Mouse (Mus musculus) spleen, adult 12 weeks (tissue): ENCODE results near the gene B2m.

Experiments used
- DNase-seq: peaks from one replicate; pipeline ENCODE4 v3.0.0; 2022; ENCODE audit warnings: low spot score

The B2m gene

DNA sequence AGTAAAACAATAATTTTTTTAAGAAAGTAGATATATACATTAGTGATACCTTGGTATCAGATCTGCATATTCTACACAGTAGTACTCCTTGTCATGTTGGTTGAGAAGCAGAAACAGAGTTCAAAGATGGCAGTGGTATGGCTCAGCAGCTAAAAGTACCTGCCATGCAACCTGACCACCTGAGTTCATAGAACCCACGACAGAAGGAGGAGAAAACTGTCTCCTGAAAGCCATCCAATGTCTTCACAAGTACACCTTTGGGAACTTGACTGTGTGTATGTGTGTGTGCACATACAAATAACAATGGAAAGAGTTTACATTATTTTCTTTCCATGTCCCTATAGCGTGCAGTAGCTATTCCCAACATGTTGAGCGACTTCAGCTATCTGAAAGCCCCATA, 2.2 kb downstream of the B2m start:
- no peak for DNase-seq

DNA sequence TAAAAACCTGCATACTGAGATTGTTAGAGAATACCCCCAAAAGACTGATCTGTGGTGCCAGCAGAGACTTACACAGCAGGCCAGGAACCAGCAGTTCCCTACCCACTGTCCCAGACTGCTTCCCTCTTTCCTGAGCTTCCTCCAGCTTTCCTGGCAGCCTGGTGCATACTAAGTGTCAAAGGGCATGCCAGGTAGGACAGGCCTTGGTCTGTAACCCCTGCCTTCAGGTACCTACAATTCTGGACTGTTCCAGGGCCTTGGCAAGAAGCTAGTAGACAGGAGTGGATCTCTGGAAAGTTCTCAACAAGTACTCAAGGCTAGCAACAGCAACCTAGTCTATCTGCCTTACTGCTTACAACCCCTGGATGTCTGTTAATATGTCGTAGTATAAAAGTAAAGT, 3.7 kb downstream of the B2m start:
- DNase-seq, result no peak

- no peak for DNase-seq
Measured at GRCm38 (mm10) chr2:122152850-122153249, 5.4 kb downstream of the B2m start.

DNA sequence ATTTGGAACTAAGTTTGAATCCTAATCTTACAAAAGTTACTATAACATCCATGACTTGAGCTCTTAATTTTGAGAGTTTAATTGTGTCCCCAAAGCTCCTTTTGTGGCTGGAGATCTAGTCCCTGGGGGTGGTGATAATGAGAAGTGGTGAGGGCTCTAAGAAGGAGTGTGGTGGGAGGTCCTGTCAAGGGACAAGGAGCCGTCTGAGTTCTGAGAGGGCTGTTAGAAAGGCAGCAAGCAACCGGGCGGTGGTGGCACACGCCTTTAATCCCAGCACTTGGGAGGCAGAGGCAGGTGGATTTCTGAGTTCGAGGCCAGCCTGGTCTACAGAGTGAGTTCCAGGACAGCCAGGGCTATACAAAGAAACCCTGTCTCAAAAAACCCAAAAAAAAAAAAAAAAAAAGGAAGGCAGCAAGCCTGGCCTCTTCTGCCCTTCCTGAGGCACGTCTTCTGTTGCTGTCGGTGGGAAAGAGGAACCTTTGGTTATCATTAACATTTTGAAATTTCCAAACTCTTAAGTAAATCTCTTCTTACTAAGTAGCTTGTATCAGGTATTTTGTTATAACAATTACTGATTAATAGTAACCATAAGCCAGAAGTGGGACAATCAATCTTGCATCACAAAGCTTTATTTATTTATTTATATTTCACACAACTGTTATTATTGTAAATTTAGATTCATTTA, 6.3 kb downstream of the B2m start:
- no peak for DNase-seq

GRCm38 (mm10) chr2:122154479-122154878, 7.0 kb downstream of the B2m start:
- no peak for DNase-seq

- no peak for DNase-seq
Measured at GRCm38 (mm10) chr2:122155292-122155691, 7.8 kb downstream of the B2m start.

DNA sequence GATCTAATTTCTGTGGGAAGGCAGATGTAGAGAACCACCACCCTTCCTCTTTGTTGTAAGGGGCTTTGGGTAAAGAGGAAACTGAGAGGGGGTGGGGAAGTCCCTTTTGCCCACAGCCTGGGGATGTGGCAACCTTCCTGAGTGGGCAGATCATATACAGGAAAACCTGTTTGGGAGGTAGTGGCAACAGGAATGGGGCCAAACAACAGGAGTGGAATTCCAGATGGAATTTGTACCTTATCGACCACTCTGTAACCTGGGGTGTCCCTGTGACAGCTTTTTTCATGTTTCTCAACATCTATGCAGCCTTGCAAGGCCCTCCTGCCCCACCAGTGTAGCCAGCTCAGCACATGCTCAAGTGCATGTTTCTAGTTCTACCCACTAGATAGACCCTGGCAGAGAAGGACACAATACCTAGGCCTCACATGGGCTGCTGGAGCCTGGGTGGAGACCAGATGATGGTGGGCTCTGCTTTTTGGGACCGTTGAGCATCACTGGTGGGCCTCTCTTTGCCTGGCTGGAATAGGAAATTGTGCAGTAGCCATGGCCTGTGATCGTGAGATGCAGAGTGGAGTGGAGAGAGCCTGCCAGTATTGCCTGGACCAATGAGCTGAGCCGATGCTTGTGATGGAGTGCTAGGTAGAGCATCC, 8.7 kb downstream of the B2m start:
- DNase-seq, result no peak

DNA sequence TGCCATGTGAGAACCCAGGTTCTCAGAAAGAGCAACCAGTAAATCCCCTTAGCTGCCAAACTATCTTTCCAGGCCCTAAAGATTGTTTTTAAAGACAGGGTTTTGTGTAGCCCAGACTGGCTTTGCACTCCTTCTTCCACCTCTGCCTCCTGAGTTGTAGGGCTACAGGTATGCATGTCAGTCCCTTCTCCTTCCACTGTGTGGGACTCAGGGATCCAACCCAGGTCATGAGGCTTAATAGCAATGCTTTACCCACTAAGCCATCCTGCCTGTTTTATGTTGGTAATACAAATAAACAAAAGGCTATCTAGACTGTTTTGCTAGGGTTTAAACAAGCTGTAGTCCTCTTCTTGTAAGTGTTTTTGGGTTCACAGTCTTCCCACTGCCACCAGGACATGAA, 10.1 kb downstream of the B2m start:
- DNase-seq, result no peak

- no peak for DNase-seq
Measured at GRCm38 (mm10) chr2:122158362-122158802, 10.9 kb downstream of the B2m start.

DNA sequence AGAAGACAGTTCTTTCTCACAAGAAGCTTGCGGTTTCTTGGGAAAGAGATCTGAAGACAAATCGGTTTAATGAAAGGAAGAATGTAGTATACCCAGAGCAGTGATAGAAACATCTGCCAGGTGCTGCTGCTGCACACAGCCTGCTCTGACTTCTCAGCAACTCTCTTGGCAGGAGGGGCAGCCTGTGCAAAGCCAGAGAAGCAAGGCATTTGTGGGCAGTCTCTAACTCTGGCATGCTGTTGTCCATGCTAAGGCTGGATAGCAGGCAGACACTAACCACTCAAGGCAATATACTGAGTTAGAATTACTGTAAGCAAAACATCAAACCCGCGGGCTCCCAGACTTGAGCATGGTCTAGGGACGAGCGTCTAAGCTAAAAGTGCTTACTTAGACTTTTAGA, 12.2 kb downstream of the B2m start:
- no peak for DNase-seq

- peak; percentile 70 for DNase-seq
Measured at GRCm38 (mm10) chr2:122160680-122161079, 13.2 kb downstream of the B2m start, which contains the start of gene Trim69. TSS of gene Trim69 (plus strand) at chr2:122160700.

- DNase-seq, result no peak
Measured at GRCm38 (mm10) chr2:122161542-122161941, 14.1 kb downstream of the B2m start.

GRCm38 (mm10) chr2:122162529-122162928, 15.0 kb downstream of the B2m start:
- DNase-seq, result no peak

DNA sequence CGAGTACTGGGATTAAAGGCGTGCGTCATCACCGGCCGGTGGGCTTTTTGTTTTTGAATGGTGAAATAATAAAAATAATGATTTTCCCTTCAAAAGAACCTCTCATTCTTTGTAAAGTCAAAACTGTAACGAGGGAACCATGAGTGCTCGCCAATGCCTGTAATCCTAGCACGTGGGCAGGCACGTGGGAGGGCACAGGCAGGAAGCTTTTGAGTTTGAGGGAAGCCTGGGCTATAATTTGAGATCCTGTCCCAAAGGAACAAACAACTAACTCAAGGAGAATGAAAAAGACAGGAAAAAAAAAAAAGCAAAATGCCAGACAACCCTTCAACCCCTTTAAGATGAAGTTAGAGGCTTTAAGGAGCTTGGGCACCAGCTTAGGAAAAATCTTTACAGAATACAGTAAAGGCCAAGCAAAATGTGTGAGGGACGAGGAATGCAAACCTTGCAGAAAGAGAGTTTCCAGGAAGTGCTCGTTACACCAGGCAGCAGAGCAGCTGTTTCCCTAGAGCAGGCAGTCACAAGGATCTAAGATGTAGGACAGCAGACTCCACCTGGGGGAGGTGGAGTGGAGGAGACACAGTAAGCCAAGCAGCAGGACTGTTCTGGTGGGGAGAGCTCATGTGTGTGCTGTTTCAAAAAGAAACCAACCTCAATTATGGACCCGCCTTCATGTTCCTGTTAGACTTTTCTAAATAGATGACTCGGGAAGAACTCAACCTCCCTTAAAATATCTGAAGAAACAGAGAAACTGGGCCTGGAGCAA, 16.1 kb downstream of the B2m start:
- DNase-seq, result no peak

- DNase-seq, result no peak
Measured at GRCm38 (mm10) chr2:122164293-122164692, 16.8 kb downstream of the B2m start.

- no peak for DNase-seq
Measured at GRCm38 (mm10) chr2:122171292-122171691, 23.8 kb downstream of the B2m start.

- DNase-seq, result no peak
Measured at GRCm38 (mm10) chr2:122172188-122172587, 24.7 kb downstream of the B2m start.

- DNase-seq, result no peak
Measured at GRCm38 (mm10) chr2:122180051-122180822, 32.8 kb downstream of the B2m start.

GRCm38 (mm10) chr2:122185086-122185485, 37.6 kb downstream of the B2m start:
- no peak for DNase-seq

DNA sequence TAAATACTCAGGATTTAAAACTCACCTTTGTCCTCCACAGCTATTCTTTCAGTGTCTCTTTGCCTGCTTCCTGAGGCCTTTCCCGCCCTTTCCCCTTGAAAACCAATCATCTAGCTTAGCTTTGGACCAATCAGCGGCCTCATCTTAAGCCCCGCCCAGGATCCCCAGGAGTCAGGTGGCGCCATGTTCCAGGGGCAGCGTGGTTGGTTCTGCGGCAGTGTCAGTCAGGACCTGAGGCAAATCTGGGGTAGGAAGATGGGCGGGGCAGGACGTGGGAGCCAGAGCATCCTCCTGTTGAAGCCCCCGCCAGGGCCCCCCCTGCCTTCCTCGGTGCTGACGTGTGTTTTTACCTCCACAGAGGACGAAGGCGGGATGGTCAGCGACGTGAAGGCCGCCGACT, 38.6 kb downstream of the B2m start, which contains the start of the genes Patl2 and Terb2:
TSS of gene Patl2 (minus strand) at position 84 of the 400 bp plus-strand sequence.
TSS of gene Terb2 (plus strand) at position 167 of the 400 bp plus-strand sequence.
- DNase-seq, result no peak

DNA sequence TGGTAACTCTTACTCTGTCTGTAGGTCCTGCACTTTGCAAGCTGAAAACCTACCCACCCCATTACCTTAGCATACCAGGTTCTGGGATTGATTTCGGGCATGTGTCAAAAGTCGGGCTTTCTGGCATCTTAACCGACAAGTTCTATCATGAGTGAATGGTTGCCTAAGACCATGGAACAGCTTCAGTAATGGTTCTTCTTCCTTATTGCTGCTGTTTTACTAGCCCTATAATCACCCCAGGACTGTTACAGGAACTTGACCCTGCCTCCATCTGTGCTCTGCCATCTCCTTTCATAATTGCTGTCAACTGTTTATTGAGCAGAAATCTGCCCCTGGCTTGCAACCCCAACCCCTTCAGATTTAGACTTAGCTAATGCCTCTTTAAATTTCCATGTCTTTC, 39.3 kb downstream of the B2m start:
- no peak for DNase-seq

GRCm38 (mm10) chr2:122191849-122192248, 44.4 kb downstream of the B2m start:
- DNase-seq, result no peak
